Mouse (Mus musculus) urinary bladder, postnatal 25 days (tissue): ENCODE data around the gene Klb.
"Not testable (repeated sequence)": the region's sequence is repeated elsewhere in the genome, so short reads cannot be mapped to it uniquely, and the experiment has no call there.

Experiments
- DNase-seq: peaks from one replicate; pipeline ENCODE4 v3.0.0; 2022; ENCODE audit warnings: low spot score

Klb gene

DNA sequence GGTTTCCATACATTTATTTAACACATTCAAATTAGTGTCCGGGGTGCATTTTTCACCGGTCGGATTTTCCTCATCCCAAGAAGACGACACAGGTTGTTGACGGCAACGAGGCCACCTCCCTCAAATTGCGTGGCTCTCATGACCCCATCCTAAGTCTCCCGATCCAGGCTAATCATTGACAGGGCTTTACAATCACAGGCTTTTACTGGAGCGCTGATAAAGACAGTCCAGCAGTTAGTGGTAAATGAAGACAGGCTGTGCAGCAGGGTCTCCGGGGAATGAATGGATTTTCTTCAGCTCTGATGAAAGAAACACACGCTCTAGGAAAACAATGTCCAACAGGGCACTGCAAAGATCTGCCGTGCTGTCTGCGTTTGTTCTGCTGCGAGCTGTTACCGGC is at the start of gene Klb:
TSS of gene Klb (plus strand) at position 147 of the 400 bp plus-strand sequence.
- no peak for DNase-seq

GRCm38 (mm10) chr5:65299623-65300022 is 48.5 kb upstream of the Klb start:
- not testable (repeated sequence) for DNase-seq

DNA sequence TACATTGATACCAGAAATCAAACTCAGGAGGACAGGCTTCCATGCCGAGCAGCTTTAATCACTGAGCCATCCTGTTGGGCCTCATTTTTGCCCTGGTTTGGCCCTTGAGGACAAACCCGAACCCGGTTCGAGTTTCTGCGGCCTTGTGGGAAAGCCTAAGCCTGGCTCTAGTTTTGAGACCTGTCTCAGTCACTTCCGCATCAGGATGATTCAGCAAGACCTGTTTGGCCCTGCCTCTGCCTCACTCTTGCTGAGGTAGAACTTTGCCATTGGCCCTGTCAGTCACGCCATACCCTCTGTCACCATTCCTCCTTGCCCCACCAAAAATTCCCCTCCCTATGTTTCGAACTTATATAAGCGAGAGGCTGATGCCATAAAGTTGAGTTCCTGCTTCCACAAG is 48.0 kb upstream of the Klb start:
- no peak for DNase-seq

GRCm38 (mm10) chr5:65305516-65305915 is 42.6 kb upstream of the Klb start:
- no peak for DNase-seq

GRCm38 (mm10) chr5:65308208-65308607 is 39.9 kb upstream of the Klb start:
- no peak for DNase-seq

- no peak for DNase-seq
These were observed 39.2 kb upstream of the Klb start for GRCm38 (mm10) chr5:65308866-65309265.

- no peak for DNase-seq
These were observed 28.9 kb upstream of the Klb start for GRCm38 (mm10) chr5:65319176-65319575.

DNA sequence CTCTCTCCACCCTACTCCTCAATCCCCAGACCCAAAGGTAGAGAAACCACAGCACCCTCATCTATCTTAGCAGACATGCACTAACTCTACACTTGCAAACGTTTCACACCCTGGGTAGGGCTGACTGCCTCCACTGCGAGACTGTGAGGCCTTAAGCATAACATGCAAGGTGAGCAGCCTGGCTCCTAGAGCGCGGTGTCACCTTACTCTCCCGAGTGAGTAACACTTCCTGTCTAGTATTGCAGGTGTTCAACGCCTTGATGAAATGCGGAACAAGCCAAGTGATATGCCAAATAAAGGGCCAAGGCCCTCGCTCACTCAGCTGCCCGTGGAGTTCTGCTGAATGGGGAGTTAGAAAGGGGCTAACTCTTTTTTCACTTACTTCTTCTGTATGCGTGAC is 25.9 kb upstream of the Klb start:
- DNase-seq = no peak

DNA sequence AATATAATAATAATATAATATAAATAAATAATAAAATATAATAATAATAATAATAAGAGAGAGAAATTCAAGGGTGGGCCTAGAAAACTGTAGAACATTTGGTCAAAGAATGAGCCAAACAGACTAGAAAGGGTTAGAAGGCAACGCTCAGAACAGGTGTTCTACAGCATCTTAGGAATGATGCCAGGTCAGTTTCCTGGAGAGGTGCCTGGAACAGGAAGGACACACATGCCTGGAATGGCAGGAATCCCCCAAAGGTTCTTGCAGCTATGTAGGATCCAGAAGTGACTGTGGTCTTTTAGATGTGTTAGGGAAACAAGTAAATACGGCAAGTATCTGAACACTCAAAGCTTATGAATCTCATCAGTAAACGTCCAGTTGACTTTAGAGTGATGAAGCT is 23.8 kb upstream of the Klb start:
- DNase-seq = no peak

DNA sequence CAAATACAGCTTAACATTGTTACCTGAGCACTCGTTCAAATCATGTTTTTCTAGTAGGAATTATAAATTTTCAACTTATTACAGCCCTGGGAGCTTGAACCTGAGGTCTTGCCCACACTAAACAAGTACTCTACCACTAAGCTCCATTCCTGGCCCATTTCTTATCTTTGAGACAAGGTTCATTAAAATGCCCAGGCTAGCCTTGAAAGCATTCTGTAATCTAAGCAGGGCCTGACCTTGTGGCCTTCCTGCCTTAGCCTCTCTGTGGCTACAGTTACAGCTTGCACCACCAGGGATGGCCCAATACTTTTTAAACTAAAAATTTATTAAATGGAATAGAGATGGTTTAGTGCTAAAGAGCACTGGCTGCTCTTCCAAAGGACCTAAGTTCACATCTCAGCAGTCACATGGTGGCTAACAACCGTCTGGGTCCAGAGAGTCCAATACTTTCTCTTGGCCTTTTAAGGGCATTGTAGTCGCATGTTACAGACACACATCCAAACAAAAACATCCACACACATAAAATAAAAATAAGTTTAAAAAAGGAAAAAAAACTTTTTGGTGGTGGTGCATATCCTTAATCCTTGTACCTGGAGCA is 23.3 kb upstream of the Klb start:
- no peak for DNase-seq

DNA sequence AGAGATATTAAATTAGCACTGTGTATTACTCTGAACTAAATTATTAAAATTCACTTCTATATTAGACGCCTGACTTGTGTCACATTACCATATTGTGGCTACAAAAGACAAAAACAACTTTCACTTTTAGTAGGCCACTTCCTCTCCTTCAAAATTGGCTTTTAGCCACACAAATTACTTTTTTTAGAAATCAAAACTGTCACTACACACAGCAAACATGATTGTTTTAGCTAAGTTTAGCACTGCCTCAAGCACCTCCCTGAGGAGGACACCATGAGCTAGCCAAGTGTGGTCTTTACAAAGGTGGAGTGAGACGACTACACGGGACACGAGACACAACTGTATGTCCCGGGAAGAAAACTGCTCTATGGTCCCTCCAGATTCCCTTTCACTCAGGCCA is 21.9 kb upstream of the Klb start:
- DNase-seq = no peak

- DNase-seq = no peak
These were observed 18.1 kb upstream of the Klb start for GRCm38 (mm10) chr5:65329971-65330370.

DNA sequence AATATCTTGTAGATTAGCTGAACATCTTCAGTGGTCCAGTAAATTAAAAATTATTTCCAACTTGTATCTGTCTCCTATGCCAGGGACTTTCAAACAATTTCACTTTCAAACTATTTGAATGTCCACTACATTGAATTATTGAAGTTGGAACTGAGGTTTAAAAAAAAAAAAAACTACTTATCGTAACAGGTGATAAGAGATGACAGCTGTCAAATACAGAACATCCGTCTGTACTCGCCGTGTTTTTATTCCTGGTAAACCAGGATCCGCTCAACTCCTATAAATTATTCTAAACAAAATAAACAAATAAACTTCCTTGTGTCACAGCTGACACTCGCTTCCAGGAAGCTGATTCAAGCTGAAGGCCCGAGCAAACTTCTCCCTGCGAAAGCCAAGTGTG is 13.3 kb upstream of the Klb start:
- no peak for DNase-seq

DNA sequence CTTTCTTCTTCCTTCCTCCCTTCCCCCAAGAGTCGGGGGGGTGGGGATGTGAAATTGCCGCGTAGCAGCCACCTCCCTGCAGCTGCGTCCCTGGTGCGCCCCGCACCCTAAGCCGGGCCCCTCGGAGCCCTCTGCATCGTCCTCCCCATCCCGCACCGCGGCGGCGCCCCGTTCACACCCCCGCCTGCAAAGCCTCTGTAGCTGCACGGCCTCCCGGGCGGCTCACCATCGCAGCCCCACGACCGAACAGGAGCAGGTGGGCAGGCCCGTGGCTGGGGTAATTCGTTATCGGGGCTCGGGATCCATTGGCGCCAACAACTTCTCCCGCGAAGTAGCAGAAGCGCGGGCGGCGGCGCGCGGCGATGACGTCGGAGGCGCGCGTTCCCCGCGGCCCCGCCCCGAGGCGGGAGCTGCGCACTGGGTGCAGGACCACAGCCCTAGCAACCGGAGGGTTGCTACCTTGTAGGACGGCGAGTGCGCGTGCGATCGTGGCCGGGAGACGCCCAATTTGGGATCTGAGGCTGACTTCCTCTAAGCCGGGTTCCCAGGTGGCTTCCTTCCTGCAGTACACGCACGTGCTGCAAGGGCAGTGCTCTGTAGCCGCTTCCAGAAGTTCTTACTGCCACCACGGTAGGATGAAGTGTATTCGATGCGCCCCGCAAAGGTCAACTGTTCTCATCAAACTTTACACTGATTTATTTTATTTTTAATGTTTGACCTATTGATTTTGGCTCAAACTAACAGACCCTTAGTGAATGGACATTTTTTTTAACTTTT is 12.6 kb upstream of the Klb start, which contains the start of gene Rfc1:
TSS of gene Rfc1 (minus strand) at position 373 of the 777 bp plus-strand sequence.
- peak; percentile 85 for DNase-seq

DNA sequence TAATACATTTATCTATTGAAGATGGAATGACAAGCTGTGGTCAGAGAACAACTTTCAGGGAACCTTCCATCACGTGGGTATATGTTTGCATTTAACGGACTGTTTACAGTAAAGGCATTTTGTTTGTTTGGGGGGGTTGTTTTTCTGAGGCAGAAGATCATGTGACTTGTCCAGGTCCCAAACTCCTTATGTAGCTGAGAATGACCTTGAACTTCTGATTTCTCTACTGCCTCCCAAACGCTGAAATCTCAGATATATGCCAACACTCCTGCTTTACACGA is 12.1 kb upstream of the Klb start:
- no peak for DNase-seq

DNA sequence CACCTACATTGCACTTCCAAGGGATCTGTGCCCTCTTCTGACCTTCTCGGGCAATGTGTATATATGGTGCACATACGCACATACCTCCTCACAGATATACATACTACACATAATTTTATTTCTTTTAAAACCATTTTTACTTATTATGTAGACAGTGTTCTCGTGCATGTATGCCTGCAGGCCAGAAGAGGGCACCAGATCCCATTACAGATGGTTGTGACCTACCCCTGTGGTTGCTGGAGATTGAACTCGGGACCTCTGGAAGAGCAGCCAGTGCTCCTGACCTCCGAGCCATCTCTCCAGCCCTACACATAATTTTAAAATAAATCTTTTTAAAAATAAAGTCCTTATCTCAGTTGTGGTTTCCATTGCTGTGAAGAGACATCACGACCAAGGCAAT is 9.7 kb upstream of the Klb start:
- no peak for DNase-seq

GRCm38 (mm10) chr5:65340167-65340566 is 7.9 kb upstream of the Klb start:
- DNase-seq = no peak

GRCm38 (mm10) chr5:65350508-65350907 is 2.4 kb downstream of the Klb start:
- DNase-seq = no peak

- no peak for DNase-seq
These were observed 6.0 kb downstream of the Klb start for GRCm38 (mm10) chr5:65354097-65354496.

- DNase-seq = no peak
These were observed 6.9 kb downstream of the Klb start for GRCm38 (mm10) chr5:65354985-65355384.

- DNase-seq = no peak
These were observed 8.7 kb downstream of the Klb start for GRCm38 (mm10) chr5:65356851-65357250.

- no peak for DNase-seq
These were observed 9.7 kb downstream of the Klb start for GRCm38 (mm10) chr5:65357771-65358170.

GRCm38 (mm10) chr5:65367837-65368236 is 19.7 kb downstream of the Klb start:
- no peak for DNase-seq

GRCm38 (mm10) chr5:65371551-65371950 is 23.4 kb downstream of the Klb start:
- DNase-seq = no peak
